Mouse (Mus musculus): ENCODE results near the gene Pitpnc1.

Gene Pitpnc1

GRCm38 (mm10) chr11:107468252-107469030, 2.1 kb downstream of the Pitpnc1 start:
- DNase-seq (ENCODE audit: low spot score), result no peak

GRCm38 (mm10) chr11:107466611-107467391, 3.7 kb downstream of the Pitpnc1 start:
- DNase-seq (ENCODE audit: low spot score), result no peak

- DNase-seq (ENCODE audit: low spot score), result no peak
These were observed 4.5 kb downstream of the Pitpnc1 start for GRCm38 (mm10) chr11:107465969-107466368.

GRCm38 (mm10) chr11:107465041-107465440, 5.5 kb downstream of the Pitpnc1 start:
- DNase-seq (ENCODE audit: low spot score), result no peak

GRCm38 (mm10) chr11:107464141-107464540, 6.4 kb downstream of the Pitpnc1 start:
- DNase-seq (ENCODE audit: low spot score), result peak; percentile 47

- peak; percentile 43 for DNase-seq (ENCODE audit: low spot score)
These were observed 7.2 kb downstream of the Pitpnc1 start for GRCm38 (mm10) chr11:107463251-107463681.

- DNase-seq (ENCODE audit: low spot score), result no peak
These were observed 8.0 kb downstream of the Pitpnc1 start for GRCm38 (mm10) chr11:107462478-107462877.

GRCm38 (mm10) chr11:107459828-107460227, 10.7 kb downstream of the Pitpnc1 start:
- no peak for DNase-seq (ENCODE audit: low spot score)

- no peak for DNase-seq (ENCODE audit: low spot score)
These were observed 11.5 kb downstream of the Pitpnc1 start for GRCm38 (mm10) chr11:107458986-107459385.

GRCm38 (mm10) chr11:107458286-107458685, 12.2 kb downstream of the Pitpnc1 start:
- peak; percentile 18 for DNase-seq (ENCODE audit: low spot score)

- no peak for DNase-seq (ENCODE audit: low spot score)
These were observed 13.2 kb downstream of the Pitpnc1 start for GRCm38 (mm10) chr11:107457282-107457681.

GRCm38 (mm10) chr11:107454546-107455462, 15.7 kb downstream of the Pitpnc1 start:
- DNase-seq (ENCODE audit: low spot score), result no peak

GRCm38 (mm10) chr11:107452053-107452452, 18.4 kb downstream of the Pitpnc1 start:
- DNase-seq (ENCODE audit: low spot score), result no peak

- no peak for DNase-seq (ENCODE audit: low spot score)
These were observed 19.4 kb downstream of the Pitpnc1 start for GRCm38 (mm10) chr11:107451106-107451505.

GRCm38 (mm10) chr11:107450097-107450496, 20.4 kb downstream of the Pitpnc1 start:
- no peak for DNase-seq (ENCODE audit: low spot score)

- no peak for DNase-seq (ENCODE audit: low spot score)
These were observed 21.2 kb downstream of the Pitpnc1 start for GRCm38 (mm10) chr11:107449169-107449910.

GRCm38 (mm10) chr11:107447915-107448314, 22.6 kb downstream of the Pitpnc1 start:
- no peak for DNase-seq (ENCODE audit: low spot score)

- DNase-seq (ENCODE audit: low spot score), result no peak
These were observed 23.1 kb downstream of the Pitpnc1 start for GRCm38 (mm10) chr11:107447349-107447748.

GRCm38 (mm10) chr11:107446650-107447049, 23.8 kb downstream of the Pitpnc1 start:
- DNase-seq (ENCODE audit: low spot score), result no peak

- DNase-seq (ENCODE audit: low spot score), result no peak
These were observed 24.8 kb downstream of the Pitpnc1 start for GRCm38 (mm10) chr11:107445683-107446082.
